Mouse (Mus musculus): ENCODE measurements around the gene Scyl2.
"Not testable (repeated sequence)": the region's sequence is repeated elsewhere in the genome, so short reads cannot be mapped to it uniquely, and the experiment has no call there.

Scyl2 gene

GRCm38 (mm10) chr10:89679448-89679847 is 6.6 kb downstream of the Scyl2 start:
- no peak for DNase-seq (ENCODE audit: low spot score)

- DNase-seq (ENCODE audit: low spot score): no peak
These were observed 8.0 kb downstream of the Scyl2 start for GRCm38 (mm10) chr10:89678054-89678453.

GRCm38 (mm10) chr10:89676609-89677008 is 9.5 kb downstream of the Scyl2 start:
- no peak for DNase-seq (ENCODE audit: low spot score)

GRCm38 (mm10) chr10:89670371-89670770 is 15.7 kb downstream of the Scyl2 start:
- DNase-seq (ENCODE audit: low spot score): not testable (repeated sequence)

GRCm38 (mm10) chr10:89667571-89667970 is 18.5 kb downstream of the Scyl2 start:
- DNase-seq (ENCODE audit: low spot score): no peak

GRCm38 (mm10) chr10:89665679-89666078 is 20.4 kb downstream of the Scyl2 start:
- no peak for DNase-seq (ENCODE audit: low spot score)

- DNase-seq (ENCODE audit: low spot score): no peak
These were observed 21.0 kb downstream of the Scyl2 start for GRCm38 (mm10) chr10:89664977-89665645.

GRCm38 (mm10) chr10:89656366-89656765 is 29.7 kb downstream of the Scyl2 start:
- no peak for DNase-seq (ENCODE audit: low spot score)

GRCm38 (mm10) chr10:89652912-89653311 is 33.2 kb downstream of the Scyl2 start:
- DNase-seq (ENCODE audit: low spot score): no peak

- no peak for DNase-seq (ENCODE audit: low spot score)
These were observed 34.4 kb downstream of the Scyl2 start for GRCm38 (mm10) chr10:89651691-89652090.

GRCm38 (mm10) chr10:89646918-89647317 is 39.2 kb downstream of the Scyl2 start:
- DNase-seq (ENCODE audit: low spot score): no peak

- DNase-seq (ENCODE audit: low spot score): no peak
These were observed 49.1 kb downstream of the Scyl2 start for GRCm38 (mm10) chr10:89637001-89637400.

- DNase-seq (ENCODE audit: low spot score): no peak
These were observed 51.1 kb downstream of the Scyl2 start for GRCm38 (mm10) chr10:89635018-89635417.

- no peak for DNase-seq (ENCODE audit: low spot score)
These were observed 52.2 kb downstream of the Scyl2 start for GRCm38 (mm10) chr10:89633736-89634426.

GRCm38 (mm10) chr10:89633121-89633520 is 53.0 kb downstream of the Scyl2 start:
- DNase-seq (ENCODE audit: low spot score): no peak

GRCm38 (mm10) chr10:89631831-89632230 is 54.3 kb downstream of the Scyl2 start:
- no peak for DNase-seq (ENCODE audit: low spot score)

GRCm38 (mm10) chr10:89630564-89630963 is 55.5 kb downstream of the Scyl2 start:
- no peak for DNase-seq (ENCODE audit: low spot score)

- DNase-seq (ENCODE audit: low spot score): no peak
These were observed 56.0 kb downstream of the Scyl2 start for GRCm38 (mm10) chr10:89630052-89630451.

- DNase-seq (ENCODE audit: low spot score): no peak
These were observed 59.4 kb downstream of the Scyl2 start for GRCm38 (mm10) chr10:89626714-89627113.

- DNase-seq (ENCODE audit: low spot score): no peak
These were observed 61.9 kb downstream of the Scyl2 start for GRCm38 (mm10) chr10:89624196-89624595.

- no peak for DNase-seq (ENCODE audit: low spot score)
These were observed 65.0 kb downstream of the Scyl2 start, which contains the start of gene Slc17a8 for GRCm38 (mm10) chr10:89621129-89621528. Gene Slc17a8, minus strand, starts transcription at chr10:89621253.

- DNase-seq (ENCODE audit: low spot score): no peak
These were observed 86.8 kb downstream of the Scyl2 start for GRCm38 (mm10) chr10:89599311-89599710.

GRCm38 (mm10) chr10:89597275-89597674 is 88.8 kb downstream of the Scyl2 start:
- DNase-seq (ENCODE audit: low spot score): no peak

GRCm38 (mm10) chr10:89595935-89596334 is 90.2 kb downstream of the Scyl2 start:
- DNase-seq (ENCODE audit: low spot score): no peak
